Mouse (Mus musculus) adipocyte (in vitro differentiated cells): ENCODE data around the gene Ctc1.
"Not testable (repeated sequence)": the region's sequence is repeated elsewhere in the genome, so short reads cannot be mapped to it uniquely, and the experiment has no call there.

ENCODE experiments used
- DNase-seq: peaks from one replicate; pipeline ENCODE4 v3.0.0-alpha.2; 2016; ENCODE audit warnings: low spot score

The Ctc1 gene

DNA sequence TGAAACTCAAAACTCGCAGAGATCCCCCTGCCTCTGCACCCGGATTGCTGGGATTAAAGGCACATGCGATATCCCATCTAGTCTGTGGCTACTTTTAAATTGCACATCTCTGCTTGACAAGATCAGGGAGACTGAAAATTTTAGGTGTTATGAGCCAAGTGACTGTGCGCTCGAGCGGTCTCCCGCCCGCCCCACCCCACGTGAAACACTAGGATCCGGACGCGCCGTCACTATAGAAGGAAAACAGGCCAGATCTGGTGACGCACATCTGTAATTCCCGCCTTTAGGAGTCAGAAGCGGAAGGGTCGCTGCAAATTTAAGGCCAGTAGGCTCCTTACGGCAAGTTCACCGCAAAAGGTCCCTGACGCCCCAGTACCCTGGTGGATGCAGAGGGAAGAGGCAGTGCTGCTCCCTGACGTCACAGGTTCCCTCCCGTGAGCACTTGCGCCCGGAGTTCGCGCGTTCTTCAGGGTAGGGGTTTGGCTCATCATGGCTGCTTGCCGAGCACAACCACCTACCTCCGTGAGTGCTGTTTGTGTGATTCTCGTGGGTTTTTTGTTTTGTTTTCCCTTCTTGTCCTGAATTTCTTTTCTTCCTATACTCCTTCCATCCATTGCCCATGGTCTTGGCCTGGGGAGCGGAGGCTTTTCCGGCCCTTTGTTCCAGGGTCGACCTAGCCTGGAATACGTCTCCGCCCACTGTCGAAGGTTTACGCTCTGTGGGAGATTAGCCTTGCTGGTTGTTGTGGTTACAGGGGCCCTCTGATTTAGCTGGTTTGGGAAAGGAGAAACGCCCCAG is at the start of gene Ctc1:
Gene Ctc1, plus strand, starts transcription at position 268 of the 798 bp plus-strand sequence.
- peak; percentile 89 for DNase-seq

DNA sequence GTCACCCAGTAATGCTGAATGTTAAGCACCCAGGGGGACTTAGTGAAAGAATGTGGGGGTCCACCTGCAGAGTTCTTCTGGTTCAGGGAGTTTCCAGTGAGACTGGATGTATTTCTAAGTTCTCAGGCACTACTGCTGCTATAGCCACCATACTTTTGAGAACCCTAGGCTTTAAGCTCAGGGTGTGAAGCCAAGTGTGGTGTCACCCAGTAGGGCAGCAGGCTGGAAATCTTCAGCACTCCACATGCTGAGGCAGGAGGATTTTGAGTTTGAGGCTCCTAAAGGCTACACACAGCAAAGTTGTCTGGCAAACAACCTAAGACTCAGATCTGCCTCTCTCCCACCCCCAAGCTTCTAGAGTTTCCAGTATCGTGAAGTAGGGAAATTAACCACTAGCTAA is 49.2 kb upstream of the Ctc1 start:
- no peak for DNase-seq

DNA sequence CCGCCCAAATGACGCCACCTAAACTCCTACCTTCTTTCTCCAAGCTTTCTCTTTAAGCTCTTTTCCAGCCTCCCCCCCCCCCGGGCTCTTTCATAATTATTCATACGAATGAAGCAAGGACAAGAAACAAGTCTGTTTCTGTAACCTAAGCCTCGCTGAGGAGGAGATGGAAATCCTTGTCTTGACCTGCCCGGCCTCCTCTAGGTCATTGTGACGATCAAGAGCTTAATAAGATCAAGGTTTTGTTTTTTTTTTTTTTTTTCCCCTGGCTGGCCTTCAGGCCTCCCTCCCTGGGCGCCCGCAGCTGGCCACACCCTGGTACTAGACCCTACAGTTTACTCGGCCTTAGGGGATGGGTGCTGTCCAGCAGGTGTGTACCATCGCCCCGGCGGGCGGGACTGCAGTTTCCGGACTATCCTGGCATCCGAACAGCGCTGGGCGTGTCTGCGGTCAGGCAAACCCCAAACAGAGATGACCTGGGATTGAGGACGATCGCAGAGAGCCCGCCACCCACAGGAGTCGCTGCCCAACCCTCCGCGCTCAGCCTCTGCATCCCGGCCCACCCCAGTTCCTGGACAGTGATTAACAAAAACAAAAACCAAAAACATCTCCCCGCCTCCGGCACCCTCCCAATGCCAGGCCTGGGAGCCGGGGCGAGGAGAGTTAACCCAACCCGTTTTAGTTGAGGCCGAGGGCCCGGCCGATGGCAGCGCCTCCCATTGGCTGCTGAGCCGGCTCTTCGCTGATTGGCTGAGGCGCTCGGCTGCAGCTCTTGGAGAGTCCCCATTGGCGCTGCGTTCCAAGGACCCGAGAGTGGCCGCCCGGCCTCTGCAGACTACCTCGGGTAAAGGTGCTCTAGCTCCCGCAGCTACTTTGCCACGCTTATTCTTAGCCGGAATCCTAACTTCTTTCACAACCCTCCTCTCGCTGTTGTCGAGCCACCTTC is 48.1 kb upstream of the Ctc1 start, which contains the start of gene Slc25a35:
Gene Slc25a35, plus strand, starts transcription at position 795 of the 946 bp plus-strand sequence.
- DNase-seq: peak; percentile 89

DNA sequence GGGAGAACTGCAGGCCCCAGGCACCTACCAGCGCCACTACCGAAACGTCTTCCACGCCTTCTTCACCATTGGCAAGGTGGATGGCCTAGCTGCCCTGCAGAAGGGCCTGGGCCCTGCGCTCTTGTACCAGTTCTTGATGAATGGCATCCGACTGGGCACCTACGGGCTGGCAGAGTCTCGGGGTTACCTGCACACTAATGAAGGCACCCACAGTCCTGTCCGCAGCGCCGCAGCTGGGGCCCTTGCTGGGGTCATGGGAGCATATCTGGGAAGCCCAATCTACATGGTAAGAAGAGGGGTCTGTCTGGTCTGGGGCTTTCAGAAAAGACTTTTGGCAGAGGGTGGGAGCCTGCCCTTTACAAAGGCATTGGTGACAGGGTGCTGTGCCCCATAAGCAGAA is 47.0 kb upstream of the Ctc1 start:
- no peak for DNase-seq

DNA sequence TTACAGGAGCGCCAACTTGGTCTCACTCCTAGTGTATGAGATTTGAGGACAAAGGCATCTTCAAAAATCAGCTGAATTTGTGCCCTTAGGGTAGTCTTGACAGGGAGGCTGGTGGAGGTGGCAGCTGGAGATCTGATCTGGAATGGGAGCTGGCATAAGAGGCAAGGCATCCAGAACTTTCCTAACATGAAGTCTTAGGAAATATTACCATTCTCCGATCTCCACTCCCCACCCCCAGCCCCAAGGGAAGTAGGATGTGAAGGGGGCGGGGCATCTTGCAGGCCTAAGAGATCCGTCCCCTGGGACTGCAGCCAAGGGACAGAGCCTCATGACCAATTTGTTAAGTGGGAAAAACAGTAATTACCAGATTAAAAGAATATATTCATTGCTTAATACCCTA is 45.5 kb upstream of the Ctc1 start:
- DNase-seq: peak; percentile 60

DNA sequence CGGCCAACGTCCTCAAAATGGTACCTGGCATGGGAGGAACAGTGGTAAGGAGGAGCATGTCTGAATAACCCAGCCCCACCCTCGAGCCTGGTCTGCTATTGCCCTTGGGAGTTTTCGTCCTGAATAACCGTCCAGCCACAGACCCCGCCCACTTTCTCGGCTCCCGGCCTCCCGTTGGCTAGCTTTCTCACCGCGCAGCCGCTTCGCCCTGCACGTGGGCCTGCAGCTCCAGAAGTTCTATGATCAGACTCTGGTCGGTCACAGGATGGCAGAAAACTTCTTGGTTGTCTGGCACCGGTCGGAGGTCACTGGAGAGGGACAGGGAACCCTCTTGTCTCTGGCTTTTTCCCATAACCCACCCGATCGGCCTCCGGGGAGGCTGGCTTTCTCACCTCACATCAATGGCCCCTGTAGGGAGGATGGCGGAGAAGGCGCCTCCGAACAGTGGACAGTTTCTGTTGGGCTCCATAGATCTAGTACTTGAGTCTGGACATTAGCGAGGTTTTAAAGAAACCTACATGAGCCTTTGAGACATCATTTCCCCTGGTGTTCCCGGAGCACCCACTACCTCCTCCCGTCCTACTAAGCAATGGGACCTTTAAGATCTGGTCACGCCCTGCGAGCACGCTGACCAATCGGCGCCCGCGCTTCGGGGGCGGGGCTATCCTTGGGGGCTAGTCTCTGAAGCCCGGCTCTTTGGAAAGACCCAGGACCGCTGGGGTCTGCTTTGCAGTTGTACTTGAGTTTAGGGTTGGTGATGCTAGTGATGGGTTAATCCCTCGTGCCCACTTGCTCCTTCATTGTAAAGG is 42.3 kb upstream of the Ctc1 start:
- DNase-seq: peak; percentile 74

DNA sequence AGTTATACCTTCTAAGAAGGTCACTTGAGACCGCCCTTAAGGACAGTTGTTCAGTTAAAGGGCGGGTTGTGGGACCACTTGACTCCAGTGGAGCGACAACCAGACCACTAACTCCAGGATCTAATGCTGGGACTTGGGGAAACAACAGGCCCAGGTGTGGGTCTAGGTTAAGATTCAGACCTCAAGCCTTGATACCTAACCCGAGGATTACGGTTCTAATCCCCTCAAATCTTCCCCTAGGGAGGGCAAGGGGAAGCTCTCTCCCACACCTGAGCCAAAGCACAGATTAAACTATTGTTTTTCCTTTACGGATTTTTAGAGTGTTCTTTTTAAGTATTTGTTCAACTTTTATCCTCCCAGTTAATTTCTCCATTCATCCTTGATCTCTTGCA is 41.7 kb upstream of the Ctc1 start:
- no peak for DNase-seq

DNA sequence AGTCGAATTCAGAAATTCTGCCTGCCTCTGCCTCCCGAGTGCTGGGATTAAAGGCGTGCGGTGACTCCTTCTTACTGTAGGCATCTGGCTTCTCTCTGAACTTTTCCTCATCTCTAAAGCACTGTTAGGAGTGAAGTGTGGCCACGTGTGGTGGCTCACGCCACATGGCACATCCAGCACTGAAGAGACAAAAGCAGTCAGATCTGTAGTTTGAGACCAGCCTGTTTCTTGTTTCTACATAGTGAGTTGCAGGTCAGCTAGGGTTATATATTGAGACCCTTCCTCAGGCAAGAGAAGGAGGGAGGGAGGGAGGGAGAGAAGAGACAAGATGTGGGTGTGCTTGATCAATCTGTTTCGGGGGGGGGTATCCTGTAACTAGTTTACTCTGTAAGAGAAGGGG is 40.6 kb upstream of the Ctc1 start, which contains the start of gene Rangrf:
Gene Rangrf, minus strand, starts transcription at position 101 of the 400 bp plus-strand sequence.
- no peak for DNase-seq

DNA sequence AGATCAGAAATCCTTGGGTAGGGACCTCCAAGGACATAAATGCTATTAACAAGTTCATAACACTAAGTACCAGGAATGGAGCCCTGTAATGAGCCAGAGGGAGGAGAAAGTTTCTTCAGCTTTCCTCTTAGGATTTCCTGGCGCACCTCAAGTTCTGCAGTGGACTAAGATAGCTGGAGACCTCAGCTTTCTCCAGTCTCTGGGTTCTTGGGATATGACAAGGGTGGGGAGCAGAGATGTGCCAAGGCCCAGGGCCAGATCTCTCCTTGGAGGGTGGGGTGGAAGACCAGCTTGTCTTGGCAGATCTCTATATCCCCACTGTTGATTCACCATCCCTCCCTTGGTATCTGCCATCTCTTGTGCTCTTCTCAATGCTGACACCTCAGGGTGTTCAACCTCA is 40.1 kb upstream of the Ctc1 start:
- no peak for DNase-seq

DNA sequence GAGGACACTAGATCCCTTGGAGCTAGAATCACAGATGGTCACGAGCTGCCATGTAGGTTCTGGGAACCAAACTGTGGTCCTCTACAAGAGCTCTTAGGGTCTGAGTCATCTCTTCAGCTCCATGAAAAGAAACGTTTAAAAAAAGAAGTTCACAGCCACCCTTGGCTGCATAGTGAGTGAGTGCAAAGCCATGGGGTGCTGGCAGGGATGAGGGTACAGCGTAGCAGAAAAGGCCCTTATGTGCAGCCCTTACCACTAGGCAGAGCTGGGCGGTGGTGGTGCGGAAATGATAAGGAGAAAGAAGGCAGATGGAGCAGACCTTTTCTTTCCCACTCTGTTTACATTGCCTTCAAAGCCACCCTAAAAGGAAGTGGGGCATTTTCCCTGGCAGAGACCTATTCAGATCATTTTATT is 36.4 kb upstream of the Ctc1 start:
- DNase-seq: no peak

DNA sequence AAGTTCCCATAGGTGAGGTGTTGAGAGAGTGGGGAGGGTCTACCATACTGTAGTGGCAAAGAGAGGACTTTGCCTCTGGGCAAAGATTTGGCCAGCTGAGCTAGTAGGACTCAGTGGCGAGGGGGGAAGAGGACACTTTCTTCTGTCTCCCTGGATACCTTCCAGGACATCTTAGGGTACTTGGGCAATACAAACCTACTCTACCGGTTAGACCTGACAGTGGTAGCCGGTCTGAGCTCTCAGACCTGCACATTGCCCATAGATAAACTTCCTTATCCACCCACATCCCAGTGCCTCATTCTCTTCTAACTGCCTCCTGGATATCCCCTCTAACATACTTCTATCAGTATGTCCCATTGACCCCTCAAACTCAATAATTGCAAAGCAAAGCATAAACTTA is 34.8 kb upstream of the Ctc1 start:
- no peak for DNase-seq

DNA sequence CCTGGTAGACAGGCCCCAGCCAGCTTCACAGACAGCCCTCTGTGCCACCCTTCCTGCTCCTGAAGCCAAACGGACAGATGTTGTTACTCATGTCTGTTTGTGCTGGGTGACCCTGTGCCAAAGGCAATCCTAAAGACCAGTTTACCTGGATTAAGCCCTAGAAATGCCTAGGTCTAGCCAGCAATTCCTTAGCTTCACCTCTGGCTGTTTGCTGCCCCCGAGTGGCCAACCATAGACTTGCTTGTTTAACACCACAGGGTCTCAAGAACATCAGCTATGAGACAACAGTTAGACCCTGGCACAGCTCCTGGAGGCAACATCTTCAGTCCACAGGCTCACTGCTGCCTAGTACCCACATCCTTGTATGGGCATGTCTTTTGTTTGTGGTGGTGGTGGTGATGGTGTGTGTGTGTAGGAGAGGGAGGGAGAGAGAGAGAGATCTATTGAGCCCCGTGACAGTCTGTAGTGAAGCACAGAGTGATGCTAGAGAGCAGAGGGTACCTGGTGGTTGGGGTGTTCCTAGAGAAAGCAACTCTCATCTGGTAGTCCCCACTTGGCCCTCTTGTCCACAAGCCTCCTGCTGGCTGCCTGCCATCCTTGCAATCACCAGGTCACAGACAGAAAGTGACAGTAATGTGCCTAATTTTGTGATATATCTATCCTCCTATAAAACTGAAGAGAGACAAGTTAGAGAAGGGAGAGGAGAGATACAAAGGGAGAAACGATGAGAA is 32.9 kb upstream of the Ctc1 start:
- DNase-seq: peak; percentile 80

DNA sequence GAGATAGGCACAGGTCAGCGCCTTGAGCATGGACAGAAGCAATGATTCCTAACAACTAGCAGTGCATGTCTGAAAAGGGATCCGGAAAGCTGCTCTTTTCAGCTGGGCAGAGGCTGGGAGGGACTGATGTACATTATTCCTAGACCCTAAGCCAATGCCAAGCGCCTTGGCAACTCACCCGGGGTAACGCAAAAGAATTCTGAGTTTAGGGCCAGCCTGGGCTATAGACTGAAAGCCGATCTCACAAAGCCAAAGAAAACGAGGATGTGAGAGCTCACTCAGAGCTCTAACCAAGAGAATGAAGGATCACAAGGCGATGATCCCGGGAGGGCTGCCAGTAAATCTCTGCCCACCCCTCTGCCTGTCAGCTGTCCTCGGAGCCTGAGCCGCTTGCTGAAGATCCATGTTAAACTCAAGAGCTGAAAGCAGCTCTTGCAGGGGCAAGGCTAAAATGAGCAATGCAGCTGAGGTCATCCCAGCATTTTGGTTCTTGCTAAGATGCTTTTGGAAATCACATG is 28.3 kb upstream of the Ctc1 start:
- DNase-seq: no peak

DNA sequence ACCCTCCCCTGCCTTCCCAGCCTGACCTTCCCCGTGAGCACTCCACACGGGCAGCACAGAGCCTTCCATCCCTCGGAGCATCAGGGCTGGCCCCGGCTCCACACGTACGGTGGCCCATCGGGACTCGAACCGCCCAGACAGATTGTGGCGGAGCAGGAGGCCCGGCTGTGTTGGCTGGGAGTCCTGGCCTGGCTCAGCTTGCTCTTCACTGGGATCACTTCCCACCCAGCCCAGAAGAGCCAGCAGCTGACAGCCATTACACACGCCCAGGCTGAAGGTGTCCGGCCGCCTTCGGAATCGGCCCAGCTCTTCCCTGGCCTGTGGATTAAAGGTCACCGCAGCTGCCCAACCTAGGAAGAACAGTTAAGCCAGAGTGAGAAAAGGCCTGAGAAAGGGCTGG is 27.4 kb upstream of the Ctc1 start:
- DNase-seq: no peak

DNA sequence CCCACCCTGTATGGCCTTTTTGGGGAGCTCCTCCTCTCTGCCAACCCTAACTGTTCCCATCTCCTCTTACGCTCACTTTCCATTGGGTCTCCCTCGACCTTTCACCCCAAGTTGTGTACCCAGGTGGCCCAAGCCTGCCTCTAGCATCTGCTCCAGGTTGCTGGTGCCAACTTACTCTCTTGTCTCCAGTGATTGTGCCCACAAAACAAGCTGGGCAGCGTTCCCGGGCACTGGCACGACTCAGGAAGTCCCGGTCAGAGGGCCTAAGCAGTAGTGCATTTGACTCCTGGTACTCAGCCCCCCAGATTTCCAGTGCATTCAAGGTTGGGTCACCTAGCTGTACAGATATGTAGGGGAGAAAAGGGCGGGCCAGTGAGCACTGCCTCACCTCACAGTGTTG is 22.6 kb upstream of the Ctc1 start:
- no peak for DNase-seq

DNA sequence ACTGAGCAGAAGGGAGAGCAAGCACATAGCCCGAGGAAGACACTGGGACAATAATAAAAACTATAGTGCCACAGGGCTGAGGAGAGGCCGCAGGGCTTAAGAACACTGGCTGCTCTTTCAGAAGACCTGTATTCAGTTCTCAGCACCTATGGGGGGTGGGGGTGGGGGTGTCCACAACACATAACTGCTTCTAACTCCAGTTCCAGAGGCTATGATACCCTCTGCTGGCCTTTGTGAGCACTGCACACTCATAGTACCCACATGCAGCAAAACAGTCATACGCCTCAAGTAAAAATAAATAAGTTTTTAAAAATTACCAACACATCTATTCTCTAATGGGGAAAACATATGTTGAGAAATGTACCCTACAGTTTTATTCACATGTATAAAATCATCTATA is 21.3 kb upstream of the Ctc1 start:
- no peak for DNase-seq

DNA sequence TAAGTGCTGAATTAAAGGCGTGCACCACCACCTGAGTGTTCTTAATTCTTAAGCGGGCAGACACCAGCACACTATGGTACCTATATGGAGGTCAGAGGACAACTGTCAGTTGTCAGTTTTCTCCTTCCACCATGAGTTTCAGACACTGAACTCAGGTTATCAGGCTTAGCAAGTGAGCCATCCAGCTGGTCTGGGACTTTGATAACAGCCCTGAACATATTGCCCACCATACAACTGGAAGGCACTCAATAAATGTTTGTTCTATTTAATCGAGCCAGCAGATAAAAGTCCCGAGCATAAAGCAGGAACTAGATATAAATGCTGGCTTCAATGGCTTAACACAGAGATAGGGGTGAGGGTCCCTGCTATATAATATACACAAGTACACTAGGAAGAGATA is 18.6 kb upstream of the Ctc1 start:
- no peak for DNase-seq

DNA sequence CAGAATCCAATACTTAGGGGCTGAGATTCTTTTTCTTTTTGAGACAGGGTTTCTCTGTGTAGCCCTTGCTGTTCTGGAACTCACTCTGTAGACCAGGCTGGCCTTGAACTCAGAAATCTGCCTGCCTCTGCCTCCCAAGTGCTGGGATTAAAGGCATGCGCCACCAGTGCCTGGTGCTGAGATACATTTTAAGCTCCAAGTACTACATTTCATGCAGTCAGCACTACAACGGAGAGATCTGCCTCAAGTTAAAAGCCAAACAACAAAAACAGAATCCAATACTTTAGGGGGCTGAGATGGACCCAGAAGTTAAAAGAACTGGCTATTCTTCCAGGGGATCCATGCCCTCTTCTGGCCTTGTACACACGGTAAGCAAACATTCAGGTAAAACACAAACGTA is 12.9 kb upstream of the Ctc1 start:
- not testable (repeated sequence) for DNase-seq

DNA sequence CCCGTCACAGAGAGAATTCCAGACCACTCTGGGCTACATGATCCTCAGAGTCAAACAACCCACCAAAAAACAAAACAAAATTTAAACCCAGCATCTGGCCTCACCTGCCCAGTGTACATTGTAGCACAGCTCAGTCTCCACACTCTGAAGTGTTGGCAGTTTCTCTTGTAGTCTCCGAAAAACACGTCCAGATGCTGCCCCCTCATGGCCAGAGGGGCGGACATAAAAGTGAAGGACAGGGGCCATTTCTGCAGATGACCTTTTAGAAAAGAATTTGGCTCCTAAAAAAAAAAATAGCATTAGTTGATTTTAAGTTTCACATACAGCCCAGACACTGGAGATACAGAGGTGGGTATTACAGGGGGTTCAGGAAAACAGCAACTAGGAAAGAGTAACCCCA is 12.1 kb upstream of the Ctc1 start:
- DNase-seq: no peak

DNA sequence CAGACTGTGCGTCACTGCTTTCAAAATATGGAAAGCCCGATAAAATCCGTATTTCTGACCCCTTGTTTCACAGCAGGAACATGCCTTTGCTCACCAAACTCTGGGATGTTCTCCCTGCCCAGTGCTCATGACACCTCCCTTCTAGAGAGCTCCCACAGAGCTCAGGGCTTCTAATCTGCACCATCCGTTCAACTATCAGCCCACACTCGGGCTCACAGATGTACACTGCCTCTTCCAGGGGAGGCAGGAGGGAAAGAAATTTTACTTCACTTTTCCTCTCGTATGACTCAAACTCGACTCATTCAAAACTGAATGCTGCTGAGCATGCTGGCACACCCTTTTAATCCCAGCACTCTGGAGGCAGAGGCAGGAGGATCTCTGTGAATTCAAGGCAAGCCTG is 10.5 kb upstream of the Ctc1 start:
- no peak for DNase-seq

DNA sequence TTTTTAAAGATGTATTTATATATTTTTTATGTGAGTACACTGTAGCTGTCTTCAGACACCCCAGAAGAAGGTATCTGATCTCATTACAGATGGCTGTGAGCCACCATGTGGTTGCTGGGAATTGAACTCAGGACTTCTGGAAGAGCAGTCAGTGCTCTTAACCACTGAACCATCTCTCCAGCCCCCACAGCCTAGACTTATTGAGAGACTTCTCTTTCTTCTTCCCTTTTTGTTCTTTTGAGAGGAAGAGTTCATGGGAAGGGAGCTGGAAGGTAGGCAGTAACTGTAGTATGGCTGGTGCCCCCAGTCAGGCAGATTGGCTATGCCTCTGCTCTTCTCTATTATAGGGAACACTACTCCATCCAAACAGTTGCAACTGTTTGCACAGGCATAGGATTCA is 9.1 kb upstream of the Ctc1 start:
- DNase-seq: not testable (repeated sequence)
